Mouse (Mus musculus) liver, embryonic 14.5 days (tissue): ENCODE results near the gene Olfr629.

Experiments
- CTCF ChIP-seq: IDR thresholded peaks from 2 replicates; pipeline ENCODE4 v1.5.1; 2016; ENCODE audit warnings: antibody characterized with exemption, low read depth, control low read depth
- EP300 ChIP-seq: IDR thresholded peaks from 2 replicates; pipeline ENCODE4 v1.6.1; 2016; ENCODE audit warnings: antibody characterized with exemption, low read depth

GRCm38 (mm10) chr7:103699469-103699868 lies 45.3 kb downstream of the Olfr629 start:
- no peak for TF ChIP-seq CTCF
- no peak for TF ChIP-seq EP300
